Mouse (Mus musculus) lung, adult 2 months (tissue): Measurements from ENCODE around the gene Serinc1.

ENCODE experiments used
- CTCF ChIP-seq: fragments of 200-500 bp; IDR thresholded peaks from 2 replicates; pipeline ENCODE4 v1.5.1; 2011; ENCODE audit warnings: mild to moderate bottlenecking, low read length, control low read depth; ENCODE audit not compliant: insufficient read depth
- POLR2A ChIP-seq: fragments of 200-500 bp; IDR thresholded peaks from 2 replicates; pipeline ENCODE4 v1.6.1; 2011; ENCODE audit warnings: low read depth, mild to moderate bottlenecking, control low read depth, low read length, borderline replicate concordance; ENCODE audit errors: extremely low read depth

DNA sequence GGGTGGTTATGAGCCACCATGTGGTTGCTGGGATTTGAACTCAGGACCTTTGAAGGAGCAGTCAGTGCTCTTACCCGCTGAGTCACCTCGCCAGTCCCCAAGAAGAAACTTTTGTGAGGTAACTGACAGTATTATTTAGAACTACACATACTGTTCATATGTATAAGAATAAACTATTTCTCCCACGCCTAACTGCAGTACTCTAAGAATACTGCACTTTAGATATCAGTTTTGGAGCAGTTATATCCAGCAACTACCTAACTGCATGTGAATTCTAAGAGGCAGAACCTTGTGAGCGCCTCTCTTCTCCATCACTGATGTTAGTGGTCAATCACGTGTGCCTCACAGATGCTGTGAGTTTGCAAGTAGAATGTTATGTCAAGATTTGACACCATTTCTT lies 5.9 kb downstream of the Serinc1 start:
- TF ChIP-seq POLR2A (no peak), CTCF (no peak)
